Mouse (Mus musculus) liver, adult 2 months (tissue): Measurements from ENCODE around the gene Bcl2a1b.
"Not testable (repeated sequence)": the region's sequence is repeated elsewhere in the genome, so short reads cannot be mapped to it uniquely, and the experiment has no call there.

ENCODE experiments used
- CTCF ChIP-seq: fragments of 200-500 bp; IDR thresholded peaks from 2 replicates; pipeline ENCODE4 v1.5.1; 2011; ENCODE audit warnings: low read depth, low read length, control low read depth
- POLR2A ChIP-seq: fragments of 200-500 bp; IDR thresholded peaks from 2 replicates; pipeline ENCODE4 v1.6.1; 2011; ENCODE audit warnings: low read length, control low read depth; ENCODE audit not compliant: insufficient read depth; ENCODE audit errors: extremely low read depth

GRCm38 (mm10) chr9:89198349-89198748 lies 660 bp upstream of the Bcl2a1b start:
- not testable (repeated sequence) for TF ChIP-seq POLR2A, CTCF
